Mouse (Mus musculus) G1E (cell line): ENCODE measurements at regions not wholly inside any gene's neighbourhood (a gene's known extent, or its start where the extent isn't known, plus 50 kb on each side); places are given as distances from the start of the nearest gene placed in this dataset.

Experiments used
- CTCF ChIP-seq: IDR thresholded peaks from 2 replicates; pipeline ENCODE4 v1.5.1; 2012; ENCODE audit warnings: low read depth, low read length, inconsistent platforms, mixed read lengths
- GATA1 ChIP-seq: IDR thresholded peaks from 2 replicates; pipeline ENCODE4 v1.6.1; 2012; ENCODE audit warnings: borderline replicate concordance, low read length, inconsistent platforms, mixed read lengths

GRCm38 (mm10) chr3:111385627-111386026 lies 1134.8 kb upstream of the Prmt6 start:
- TF ChIP-seq GATA1 (no peak), CTCF (no peak)
